Mouse (Mus musculus) cerebellum, adult 11 months (tissue): Measurements from ENCODE around the gene Mettl24.
"Not testable (repeated sequence)": the region's sequence is repeated elsewhere in the genome, so short reads cannot be mapped to it uniquely, and the experiment has no call there.

Experiments
- DNase-seq: peaks from one replicate; pipeline ENCODE4 v3.0.0; 2022

Mettl24 gene

GRCm38 (mm10) chr10:40750293-40751047, 67.4 kb downstream of the Mettl24 start:
- no peak for DNase-seq

- DNase-seq = no peak
These were observed 68.1 kb downstream of the Mettl24 start for GRCm38 (mm10) chr10:40751157-40751556.

GRCm38 (mm10) chr10:40753036-40753435, 70.0 kb downstream of the Mettl24 start:
- peak; percentile 21 for DNase-seq

GRCm38 (mm10) chr10:40758171-40759010, 75.3 kb downstream of the Mettl24 start:
- DNase-seq = no peak

- not testable (repeated sequence) for DNase-seq
These were observed 76.5 kb downstream of the Mettl24 start for GRCm38 (mm10) chr10:40759391-40760194.

GRCm38 (mm10) chr10:40760195-40761009, 77.3 kb downstream of the Mettl24 start:
- DNase-seq = no peak

GRCm38 (mm10) chr10:40761010-40761752, 78.1 kb downstream of the Mettl24 start:
- DNase-seq = no peak

GRCm38 (mm10) chr10:40762624-40763023, 79.5 kb downstream of the Mettl24 start:
- DNase-seq = no peak

- DNase-seq = no peak
These were observed 80.1 kb downstream of the Mettl24 start for GRCm38 (mm10) chr10:40763084-40763720.

GRCm38 (mm10) chr10:40772266-40772665, 89.2 kb downstream of the Mettl24 start:
- DNase-seq = no peak

GRCm38 (mm10) chr10:40775151-40775550, 92.1 kb downstream of the Mettl24 start:
- DNase-seq = no peak

- DNase-seq = no peak
These were observed 92.6 kb downstream of the Mettl24 start for GRCm38 (mm10) chr10:40775655-40776054.

GRCm38 (mm10) chr10:40777171-40777570, 94.1 kb downstream of the Mettl24 start:
- DNase-seq = no peak

- DNase-seq = no peak
These were observed 95.4 kb downstream of the Mettl24 start for GRCm38 (mm10) chr10:40778472-40778871.

GRCm38 (mm10) chr10:40790406-40790805, 107.3 kb downstream of the Mettl24 start:
- no peak for DNase-seq

GRCm38 (mm10) chr10:40792115-40792514, 109.0 kb downstream of the Mettl24 start:
- DNase-seq = no peak

GRCm38 (mm10) chr10:40805221-40805620, 122.1 kb downstream of the Mettl24 start:
- no peak for DNase-seq

GRCm38 (mm10) chr10:40806221-40806620, 123.1 kb downstream of the Mettl24 start:
- DNase-seq = no peak

- DNase-seq = not testable (repeated sequence)
These were observed 126.4 kb downstream of the Mettl24 start for GRCm38 (mm10) chr10:40809411-40809910.

- no peak for DNase-seq
These were observed 130.5 kb downstream of the Mettl24 start for GRCm38 (mm10) chr10:40813627-40814026.

GRCm38 (mm10) chr10:40816471-40816870, 133.4 kb downstream of the Mettl24 start:
- DNase-seq = no peak
